Mouse (Mus musculus): Measurements from ENCODE around the gene Pde8a.
"Not testable (repeated sequence)": the region's sequence is repeated elsewhere in the genome, so short reads cannot be mapped to it uniquely, and the experiment has no call there.

Gene Pde8a

GRCm38 (mm10) chr7:81213347-81214152 lies at the start of gene Pde8a:
Gene Pde8a (plus strand): TSS chr7:81213596.
- peak in 1 of 2 experiments; percentile 7 for DNase-seq (ENCODE audit: low spot score in 2 of 2)

DNA sequence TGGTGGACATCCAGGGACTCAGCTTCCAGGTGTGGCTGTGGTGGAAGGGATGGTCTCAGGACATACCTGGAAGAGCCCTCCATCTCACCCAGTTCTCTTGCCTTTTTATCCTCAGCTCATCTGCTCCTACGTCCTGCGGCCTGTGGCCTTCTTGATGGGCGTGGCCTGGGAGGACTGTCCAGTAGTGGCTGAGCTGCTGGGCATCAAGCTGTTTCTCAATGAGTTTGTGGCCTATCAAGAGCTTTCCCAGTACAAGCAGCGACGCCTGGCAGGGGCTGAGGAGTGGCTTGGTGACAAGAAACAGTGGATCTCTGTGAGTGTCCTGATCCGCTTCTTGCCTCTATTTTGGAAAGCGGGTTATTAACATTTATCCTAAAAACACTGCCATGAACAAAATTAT lies 49.0 kb upstream of the Pde8a start:
- DNase-seq (ENCODE audit: low spot score in 2 of 2) = no peak

GRCm38 (mm10) chr7:81167124-81167523 lies 46.3 kb upstream of the Pde8a start:
- no peak for DNase-seq (ENCODE audit: low spot score in 2 of 2)

- no peak for DNase-seq (ENCODE audit: low spot score in 2 of 2)
Observed at GRCm38 (mm10) chr7:81169351-81169750, 44.0 kb upstream of the Pde8a start.

GRCm38 (mm10) chr7:81173931-81174330 lies 39.5 kb upstream of the Pde8a start:
- no peak for DNase-seq (ENCODE audit: low spot score in 2 of 2)

- no peak for DNase-seq (ENCODE audit: low spot score in 2 of 2)
Observed at GRCm38 (mm10) chr7:81174654-81175053, 38.7 kb upstream of the Pde8a start.

DNA sequence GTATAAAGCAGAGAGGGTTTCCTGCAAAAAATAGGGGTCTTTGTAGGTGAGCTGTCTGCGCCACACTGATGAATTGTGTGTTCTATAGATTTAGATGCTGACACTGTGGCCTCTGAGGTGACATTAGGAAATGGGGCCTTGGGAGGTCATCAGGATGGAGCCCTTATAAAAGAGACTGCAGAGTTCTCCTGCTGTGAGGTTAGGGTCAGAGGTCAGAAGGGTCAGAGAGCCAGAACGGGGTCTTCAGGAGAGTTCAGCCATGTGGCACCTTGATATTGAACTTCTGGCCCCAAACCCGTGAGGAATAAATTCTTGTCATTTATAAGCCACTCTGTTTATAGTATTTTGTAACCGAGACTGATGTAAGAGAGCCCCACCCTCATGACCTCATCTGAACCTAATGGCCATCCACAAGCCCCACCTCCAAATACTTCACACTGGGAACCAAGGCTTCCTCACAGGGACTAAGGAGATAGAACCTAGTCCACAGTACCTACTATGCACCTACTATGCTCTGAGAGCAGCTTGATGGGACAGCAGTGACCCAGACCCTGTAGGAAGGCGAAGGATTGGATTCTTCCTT lies 37.1 kb upstream of the Pde8a start:
- DNase-seq (ENCODE audit: low spot score in 2 of 2) = no peak

GRCm38 (mm10) chr7:81179494-81179893 lies 33.9 kb upstream of the Pde8a start:
- DNase-seq (ENCODE audit: low spot score in 2 of 2) = no peak

- no peak for DNase-seq (ENCODE audit: low spot score in 2 of 2)
Observed at GRCm38 (mm10) chr7:81182492-81183175, 30.8 kb upstream of the Pde8a start.

DNA sequence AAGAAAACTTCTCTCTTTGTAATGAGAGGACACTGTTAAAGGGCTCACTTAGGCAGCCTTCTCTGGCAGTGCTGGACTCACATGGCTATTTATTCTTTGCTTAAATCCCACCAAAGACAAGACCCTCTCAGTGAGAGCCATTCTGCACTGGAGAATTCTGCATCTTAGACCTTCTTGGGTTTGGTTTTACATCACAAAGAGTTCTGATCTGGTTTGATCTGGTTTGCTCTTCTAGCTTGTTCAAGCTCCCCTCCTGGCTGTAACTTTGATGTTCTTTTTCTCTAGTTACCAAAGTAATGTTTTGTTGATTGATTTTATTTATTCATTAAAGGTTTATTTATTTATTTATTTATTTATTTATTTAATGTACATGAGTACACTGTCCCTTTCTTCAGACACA lies 30.2 kb upstream of the Pde8a start:
- DNase-seq (ENCODE audit: low spot score in 2 of 2) = no peak

DNA sequence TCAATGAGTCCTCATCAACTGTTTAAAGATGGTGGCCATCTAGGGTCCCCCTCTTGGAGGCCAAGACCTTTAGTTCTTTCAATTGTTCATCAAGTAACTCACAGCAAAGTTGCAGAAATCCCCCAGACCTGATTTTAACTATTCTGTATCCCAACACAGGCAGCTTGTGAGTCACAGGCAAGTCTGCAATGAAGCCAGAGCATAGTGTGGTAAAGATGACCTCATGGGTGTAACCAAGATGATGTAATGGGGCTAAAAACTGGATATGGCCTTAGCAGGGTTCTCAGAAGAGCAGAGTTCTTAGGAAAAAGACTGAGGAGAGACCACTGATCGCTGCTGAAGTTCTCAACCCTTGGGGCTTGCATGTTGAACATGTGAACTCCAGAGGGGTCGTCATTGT lies 29.3 kb upstream of the Pde8a start:
- no peak for DNase-seq (ENCODE audit: low spot score in 2 of 2)

- DNase-seq (ENCODE audit: low spot score in 2 of 2) = no peak
Observed at GRCm38 (mm10) chr7:81184651-81185050, 28.7 kb upstream of the Pde8a start.

DNA sequence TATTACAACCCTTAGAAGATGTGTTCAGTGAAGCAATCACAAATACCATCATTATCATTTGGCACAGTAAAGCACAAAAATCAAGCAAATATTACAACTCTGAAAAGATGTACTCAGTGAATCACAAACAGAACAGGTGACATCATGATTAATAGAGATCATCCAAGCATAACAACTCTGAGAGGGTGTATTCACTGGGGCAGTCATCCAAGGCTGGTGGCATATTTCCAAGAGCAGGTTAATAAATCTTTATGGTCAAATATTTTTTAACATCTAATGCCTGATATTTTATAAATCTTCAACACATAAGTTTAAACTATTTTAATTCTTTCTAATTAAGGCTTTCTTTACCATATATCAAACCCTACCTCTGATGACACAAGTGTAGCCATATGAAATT lies 27.4 kb upstream of the Pde8a start:
- DNase-seq (ENCODE audit: low spot score in 2 of 2) = not testable (repeated sequence)

- DNase-seq (ENCODE audit: low spot score in 2 of 2) = no peak
Observed at GRCm38 (mm10) chr7:81189180-81189579, 24.2 kb upstream of the Pde8a start.

GRCm38 (mm10) chr7:81195509-81195908 lies 17.9 kb upstream of the Pde8a start:
- no peak for DNase-seq (ENCODE audit: low spot score in 2 of 2)

DNA sequence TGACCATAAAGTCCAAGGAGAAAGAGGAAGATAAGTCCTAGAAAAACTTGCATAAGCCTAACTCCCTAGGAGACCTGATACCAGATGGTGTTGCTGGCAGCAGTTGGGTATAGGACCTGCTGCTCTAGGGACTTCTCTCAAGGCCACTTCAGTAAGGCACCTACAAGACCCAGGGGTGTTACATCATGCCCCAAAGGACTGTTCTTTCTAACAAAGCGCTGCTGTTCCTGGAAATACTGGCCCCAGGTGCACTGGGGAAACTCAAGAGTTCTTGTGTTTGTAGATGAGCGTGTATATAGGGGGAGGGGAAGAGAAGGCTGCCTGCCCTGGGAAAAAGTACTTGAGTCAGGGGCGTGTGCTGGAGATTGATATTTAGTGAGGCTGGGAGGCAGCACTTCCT lies 16.6 kb upstream of the Pde8a start:
- no peak for DNase-seq (ENCODE audit: low spot score in 2 of 2)

DNA sequence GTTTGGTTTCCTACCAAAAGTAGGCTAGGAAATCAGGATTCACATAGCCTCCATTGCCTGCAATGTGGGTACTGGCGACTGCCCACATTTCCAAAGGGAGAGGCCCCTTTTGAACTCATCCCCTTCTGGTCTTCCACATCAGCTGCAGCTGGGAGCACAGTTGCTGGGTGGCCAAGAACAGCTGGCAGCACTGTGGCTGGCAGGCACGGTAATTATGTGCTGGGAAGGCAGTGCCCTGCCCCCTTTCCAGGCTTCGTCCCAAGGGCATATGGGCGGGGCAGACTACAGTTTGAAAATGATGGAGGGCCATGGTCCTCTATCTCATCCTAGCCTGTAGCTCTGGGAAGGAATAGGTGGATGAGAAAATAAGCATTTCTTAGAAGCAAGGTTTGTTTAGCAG lies 14.9 kb upstream of the Pde8a start:
- DNase-seq (ENCODE audit: low spot score in 2 of 2) = no peak

DNA sequence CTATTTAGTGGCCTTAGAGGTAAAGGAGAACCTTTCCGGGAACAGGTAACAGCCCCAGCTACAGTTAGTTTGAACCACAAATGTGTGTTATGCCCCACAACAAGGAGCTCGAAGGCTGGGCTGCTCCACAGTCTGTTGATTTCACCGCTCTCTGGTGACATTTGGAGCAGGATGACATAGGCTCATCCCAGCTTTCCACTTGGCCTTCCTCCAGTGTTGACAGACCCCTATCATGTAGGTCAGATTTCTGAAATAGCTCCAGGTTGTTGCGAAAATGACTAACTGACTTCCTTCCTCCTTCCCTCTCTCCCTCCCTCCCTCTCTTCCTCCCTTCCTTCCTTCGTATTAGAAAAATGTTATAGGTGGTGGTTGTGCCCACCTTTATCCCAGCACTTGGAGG lies 14.3 kb upstream of the Pde8a start:
- no peak for DNase-seq (ENCODE audit: low spot score in 2 of 2)

GRCm38 (mm10) chr7:81199757-81200156 lies 13.6 kb upstream of the Pde8a start:
- DNase-seq (ENCODE audit: low spot score in 2 of 2) = no peak

DNA sequence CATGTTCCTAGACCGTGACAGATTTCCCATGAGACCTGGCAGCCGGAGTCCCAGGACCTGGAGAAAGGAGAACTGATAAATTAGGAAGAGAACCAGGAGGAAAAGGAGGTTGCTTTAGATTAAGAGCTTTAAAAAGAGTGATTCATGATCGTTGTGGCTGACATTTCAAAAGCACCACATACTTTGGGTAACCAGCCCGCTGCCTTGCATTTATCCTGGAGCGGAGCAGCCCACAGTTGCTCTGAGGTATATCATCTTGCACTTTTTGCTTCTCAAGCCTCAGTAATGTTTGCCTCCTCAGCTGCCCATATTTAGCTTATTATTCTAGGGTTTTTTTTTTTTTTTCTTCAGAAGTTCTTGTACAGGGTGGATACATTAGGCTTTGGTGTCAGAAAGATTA lies 11.0 kb upstream of the Pde8a start:
- DNase-seq (ENCODE audit: low spot score in 2 of 2) = no peak

DNA sequence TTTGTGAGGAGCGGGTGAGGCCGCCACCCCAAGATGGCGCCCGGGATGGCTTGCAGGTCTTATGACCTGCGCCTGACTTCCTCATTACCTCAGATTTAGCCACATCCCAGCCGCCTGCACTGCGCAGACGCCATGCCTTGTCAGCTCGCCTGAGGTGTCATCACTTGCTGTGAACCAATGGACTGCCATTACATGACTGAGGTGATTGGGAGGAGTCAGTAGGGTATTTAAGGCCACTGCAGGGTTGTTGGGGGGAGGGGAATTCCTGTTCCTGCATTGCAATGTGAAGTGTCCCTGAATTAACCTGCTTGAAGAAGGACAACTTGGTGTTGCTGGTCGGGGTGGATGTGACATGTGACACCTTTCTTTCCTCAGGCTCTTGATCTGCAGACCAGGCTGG lies 9.8 kb upstream of the Pde8a start:
- not testable (repeated sequence) for DNase-seq (ENCODE audit: low spot score in 2 of 2)

DNA sequence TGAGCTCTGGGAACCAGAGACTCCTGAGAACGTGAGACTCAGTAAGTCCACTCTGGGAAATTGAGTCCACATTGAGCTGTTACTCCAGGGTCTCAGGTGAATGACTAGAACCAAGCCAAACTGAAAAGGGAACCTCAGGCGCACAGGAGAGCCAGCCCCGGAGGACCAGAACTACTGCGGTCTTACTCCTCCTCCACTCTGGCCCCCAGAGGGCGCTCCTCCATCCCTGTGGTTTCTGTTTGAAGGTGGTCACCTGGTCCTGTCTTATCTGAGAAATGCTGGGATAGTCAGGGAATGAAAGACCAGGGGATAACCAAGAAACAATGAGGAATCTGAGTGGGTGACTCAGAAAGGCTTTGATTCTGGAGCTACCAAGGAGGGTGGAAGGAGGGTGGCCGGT lies 4.5 kb upstream of the Pde8a start:
- peak; percentile 36 to 54 for DNase-seq (ENCODE audit: low spot score in 2 of 2)

All from spleen, postnatal 14 days (tissue).